Comparison of ENCODE assay signal across 24 mouse cellular contexts in genomic region chr6:100210517-100210916, GRCm38 (mm10).
"Had no signal": no experiment of that assay in that cellular context is flagged by ENCODE, and none has a peak within 500 bp of the region (broad histone marks: within the 10 kb centered on the region; RNA-seq: fewer than 3 reads in every experiment).

No protein-coding gene starts in this region.

- H3K9ac ChIP-seq: heart, embryonic 12.5 days; hindbrain, embryonic 12.5 days; hindbrain, embryonic 14.5 days; intestine, embryonic 15.5 days; limb, embryonic 13.5 days; limb, embryonic 15.5 days; liver, embryonic 12.5 days; liver, embryonic 14.5 days had no signal

- DNase-seq: gastrocnemius, postnatal 14 days; heart, adult 18-20 months; heart, postnatal 10 days; heart, postnatal 4 days; kidney, adult 18-20 months; kidney, adult 8-10 months; kidney, postnatal 10 days; kidney, postnatal 4 days; layer of hippocampus, postnatal 36 days; left cerebral cortex, postnatal 4 days had no signal

- H3K27me3 ChIP-seq: intestine, embryonic 15.5 days had no signal

- H3K9me3 ChIP-seq: heart, embryonic 10.5 days; heart, embryonic 12.5 days; hindbrain, embryonic 10.5 days; hindbrain, embryonic 12.5 days; intestine, embryonic 15.5 days; limb, embryonic 13.5 days; limb, embryonic 15.5 days; liver, embryonic 12.5 days had no signal

- H3K4me3 ChIP-seq: heart, embryonic 10.5 days; heart, embryonic 12.5 days; hindbrain, embryonic 10.5 days; hindbrain, embryonic 12.5 days; intestine, embryonic 15.5 days; layer of hippocampus, adult 2 months; limb, embryonic 13.5 days; limb, embryonic 15.5 days; liver, embryonic 12.5 days had no signal

- H3K27ac ChIP-seq: heart, embryonic 10.5 days; hindbrain, embryonic 10.5 days; hindbrain, embryonic 12.5 days; hindbrain, embryonic 14.5 days; intestine, embryonic 15.5 days; layer of hippocampus, adult 2 months; limb, embryonic 13.5 days; limb, embryonic 15.5 days; liver, embryonic 12.5 days; liver, embryonic 14.5 days had no signal

- H3K4me2 ChIP-seq: heart, embryonic 12.5 days; hindbrain, embryonic 12.5 days; hindbrain, embryonic 14.5 days; intestine, embryonic 15.5 days; limb, embryonic 13.5 days; limb, embryonic 15.5 days; liver, embryonic 12.5 days had no signal

- ATAC-seq: hindbrain, embryonic 16.5 days; inflammation-experienced regulatory T-cells, adult 6 months; intestine, embryonic 15.5 days; intestine, postnatal 0 days; liver, embryonic 12.5 days had no signal

- H3K36me3 ChIP-seq: heart, embryonic 10.5 days; heart, embryonic 12.5 days; hindbrain, embryonic 10.5 days; hindbrain, embryonic 12.5 days; intestine, embryonic 15.5 days; limb, embryonic 13.5 days; limb, embryonic 15.5 days; liver, embryonic 12.5 days had no signal
